In genomic region chr1:185484281-185484680, GRCm38 (mm10) we compare ENCODE assay signal across 17 mouse cellular contexts. TPM values are rescaled to one million over a fixed set of nuclear protein-coding genes. Genes with fewer than 3 reads are reported as not detected.
DNase-seq lines count a peak whose midpoint lies in the region; ATAC-seq and TF ChIP-seq lines count a peak whose summit lies in the region.
"Had no signal": no experiment of that assay in that cellular context is flagged by ENCODE, and none has a peak within 500 bp of the region (broad histone marks: within the 10 kb centered on the region; RNA-seq: fewer than 3 reads in every experiment).

No protein-coding gene starts in this region.

- DNase-seq in forebrain, postnatal 0 days: peak; percentile 53
- peak; percentile 9 to 15 for DNase-seq in left cerebral cortex, adult 2 months (ENCODE audit: extremely low spot score in 1 of 2, low spot score in 2 of 2)
- no peak for DNase-seq in left cerebral cortex, postnatal 4 days
- DNase-seq in ZHBTc4 (ENCODE audit: low read depth, low spot score) (peak; percentile 14), adipocyte (ENCODE audit: low spot score) (no peak)
- no peak for DNase-seq in kidney, postnatal 4 days
- DNase-seq: adrenal gland, adult 2 months; cerebellum, postnatal 25 days; layer of hippocampus, postnatal 36 days; lung, postnatal 10 days had no signal

- 38% methylated on average over 19 of the region's 19 CpGs for WGBS in forebrain, postnatal 0 days
- 64% methylated on average over 19 of the region's 19 CpGs for WGBS in forebrain, embryonic 13.5 days
- 42% methylated on average over 19 of the region's 19 CpGs for WGBS in intestine, postnatal 0 days

- no peaks in the 10 kb centered on the region for H3K36me3 ChIP-seq in forebrain, postnatal 0 days (ENCODE audit: insufficient read depth)
- H3K36me3 ChIP-seq in forebrain, embryonic 13.5 days (ENCODE audit: poor library complexity, severe bottlenecking): no peaks in the 10 kb centered on the region
- no peaks in the 10 kb centered on the region for H3K36me3 ChIP-seq in intestine, postnatal 0 days (ENCODE audit: control insufficient read depth, insufficient read depth)
- H3K36me3 ChIP-seq: embryonic facial prominence, embryonic 15.5 days; neural tube, embryonic 12.5 days; stomach, embryonic 15.5 days had no signal

- no peak overlapping the region; the same call in 1 of the 2 replicates for H3K27ac ChIP-seq in forebrain, postnatal 0 days (ENCODE audit: low read depth, low read length)
- no peak overlapping the region for H3K27ac ChIP-seq in forebrain, embryonic 13.5 days
- H3K27ac ChIP-seq in left cerebral cortex, adult 2 months: no peak overlapping the region
- no peak overlapping the region for H3K27ac ChIP-seq in intestine, postnatal 0 days (ENCODE audit: low read depth, low read length)
- H3K27ac ChIP-seq: embryonic facial prominence, embryonic 15.5 days; kidney, postnatal 0 days; liver, embryonic 14.5 days; neural tube, embryonic 12.5 days; stomach, embryonic 15.5 days had no signal

- ATAC-seq in forebrain, postnatal 0 days: peak; percentile 11; the same call in 1 of the 2 replicates
- no peak for ATAC-seq in forebrain, embryonic 13.5 days
- no peak for ATAC-seq in intestine, postnatal 0 days

- H3K9me3 ChIP-seq in forebrain, postnatal 0 days (ENCODE audit: low read length): no peaks in the 10 kb centered on the region
- no peaks in the 10 kb centered on the region for H3K9me3 ChIP-seq in forebrain, embryonic 13.5 days (replicated peaks)
- H3K9me3 ChIP-seq in intestine, postnatal 0 days (ENCODE audit: control insufficient read depth): no peaks in the 10 kb centered on the region
- H3K9me3 ChIP-seq: embryonic facial prominence, embryonic 15.5 days; neural tube, embryonic 12.5 days; stomach, embryonic 15.5 days had no signal

- H3K4me1 ChIP-seq in forebrain, postnatal 0 days (ENCODE audit: insufficient read depth): 0 out of 2 replicates have a peak, but pooled peaks cover 13% of the 10 kb centered on the region
- peaks cover 24% of the 10 kb centered on the region for H3K4me1 ChIP-seq in forebrain, embryonic 13.5 days
- H3K4me1 ChIP-seq in intestine, postnatal 0 days (replicated peaks; ENCODE audit: control insufficient read depth, insufficient read depth, low read length): no peaks in the 10 kb centered on the region
- H3K4me1 ChIP-seq: stomach, embryonic 15.5 days had no signal

- no peak overlapping the region for H3K9ac ChIP-seq in forebrain, postnatal 0 days
- H3K9ac ChIP-seq in forebrain, embryonic 13.5 days: no peak overlapping the region
- no peak overlapping the region for H3K9ac ChIP-seq in intestine, postnatal 0 days (ENCODE audit: low read depth, low read length)
- H3K9ac ChIP-seq: embryonic facial prominence, embryonic 15.5 days; liver, embryonic 14.5 days; neural tube, embryonic 12.5 days; stomach, embryonic 15.5 days had no signal

- no peak overlapping the region for H3K4me3 ChIP-seq in forebrain, postnatal 0 days (ENCODE audit: low read depth, low read length)
- H3K4me3 ChIP-seq in forebrain, embryonic 13.5 days: no peak overlapping the region
- H3K4me3 ChIP-seq in left cerebral cortex, adult 2 months: no peak overlapping the region; the same call in 1 of the 2 replicates
- H3K4me3 ChIP-seq in intestine, postnatal 0 days (ENCODE audit: low read depth, low read length): no peak overlapping the region
- H3K4me3 ChIP-seq: embryonic facial prominence, embryonic 15.5 days; neural tube, embryonic 12.5 days; stomach, embryonic 15.5 days had no signal

- H3K4me2 ChIP-seq in forebrain, postnatal 0 days (ENCODE audit: low read depth): peak overlapping the region; percentile 19; the same call in 1 of the 2 replicates
- H3K4me2 ChIP-seq in forebrain, embryonic 13.5 days: no peak overlapping the region
- H3K4me2 ChIP-seq in intestine, postnatal 0 days (replicated peaks; ENCODE audit: low read depth): peak overlapping the region; percentile 55
- H3K4me2 ChIP-seq: embryonic facial prominence, embryonic 15.5 days; neural tube, embryonic 12.5 days; stomach, embryonic 15.5 days had no signal

- no peak for TF ChIP-seq CTCF in forebrain, postnatal 0 days (IDR thresholded peaks at IDR 0.05; ENCODE audit: low read depth)
- no peak for TF ChIP-seq CTCF in left cerebral cortex, adult 2 months (IDR thresholded peaks at IDR 0.05)
- TF ChIP-seq CTCF in intestine, postnatal 0 days (IDR thresholded peaks at IDR 0.05; ENCODE audit: low read depth): no peak

- no peaks in the 10 kb centered on the region for H3K27me3 ChIP-seq in forebrain, postnatal 0 days (ENCODE audit: insufficient read depth, low read length)
- H3K27me3 ChIP-seq in forebrain, embryonic 13.5 days: no peaks in the 10 kb centered on the region
- no peaks in the 10 kb centered on the region for H3K27me3 ChIP-seq in intestine, postnatal 0 days (replicated peaks; ENCODE audit: control insufficient read depth, insufficient read depth, low read length)
- H3K27me3 ChIP-seq: embryonic facial prominence, embryonic 15.5 days; neural tube, embryonic 12.5 days; stomach, embryonic 15.5 days had no signal

- intact Hi-C loops in left cerebral cortex, adult 2 months (cut with DNase I): no loop called here
- intact Hi-C loops in left cerebral cortex, postnatal 4 days (cut with DNase I): no loop called here

RNA-seq across cellular contexts. Expression of gene Slc30a10, which starts 29.6 kb away (rescaled TPM):
- total RNA-seq in forebrain, postnatal 0 days (2014; rRNA removed): 12.9 and 15.8 TPM in 2 replicates
- polyA plus RNA-seq in forebrain, postnatal 0 days (2015; fragmentation: Nextera tagmentation; extraction: Ambion mirVana): 3.2 and 5.0 TPM in 2 replicates
- polyA plus RNA-seq in forebrain, embryonic 13.5 days (2015; fragmentation: Nextera tagmentation; extraction: Ambion mirVana): 8.2 and 10.5 TPM in 2 replicates
- 1 to 10 TPM; 7.5 to 8.3 TPM for total RNA-seq in left cerebral cortex, adult 2 months (2021)
- total RNA-seq in left cerebral cortex, postnatal 4 days (2021): 10 to 100 TPM; 14.7 to 16.2 TPM
- polyA plus RNA-seq in intestine, postnatal 0 days (2015; fragmentation: Nextera tagmentation; extraction: Ambion mirVana): 8.5 and 9.3 TPM in 2 replicates
- polyA plus RNA-seq: adrenal gland, adult 2 months had no signal

Comparison
In these comparisons a context has a peak if more than half of its experiments do, and no peak if none do; other contexts are left out.
1. DNase-seq: peak in forebrain, postnatal 0 days (single experiment), left cerebral cortex, adult 2 months (2 of 2) and ZHBTc4 (single experiment); none in left cerebral cortex, postnatal 4 days (single experiment), kidney, postnatal 4 days (0 of 2) and adipocyte (single experiment).